Mouse (Mus musculus) intestine, embryonic 15.5 days (tissue): ENCODE measurements around the gene Pou2af1. TPM values are rescaled to one million over a fixed set of nuclear protein-coding genes. Genes with fewer than 3 reads are reported as not detected.
A peak's percentile ranks its signal among the peaks of the same experiment; 100 is the strongest.

Source experiments
- ATAC-seq: fragments of 200-750 bp; cut with Nextera tagmentation; 2 replicates; pipeline ENCODE4 v1.8.0; 2017; ENCODE audit warnings: moderate TSS enrichment, moderate library complexity
- H3K27ac ChIP-seq: fragments of 300-500 bp; sonication (generic); 2 replicates; pipeline ENCODE4 v1.5.1; 2015; ENCODE audit warnings: mild to moderate bottlenecking, inconsistent platforms
- H3K27me3 ChIP-seq: fragments of 300-500 bp; sonication (generic); replicated peaks from 2 replicates; pipeline ENCODE4 v1.6.1; 2015; ENCODE audit warnings: inconsistent platforms
- H3K36me3 ChIP-seq: fragments of 300-500 bp; sonication (generic); 2 replicates; pipeline ENCODE4 v1.6.1; 2015; ENCODE audit warnings: inconsistent platforms
- H3K4me1 ChIP-seq: fragments of 300-500 bp; sonication (generic); replicated peaks from 2 replicates; pipeline ENCODE4 v1.6.1; 2015; ENCODE audit warnings: inconsistent platforms
- H3K4me2 ChIP-seq: fragments of 300-500 bp; sonication (generic); replicated peaks from 2 replicates; pipeline ENCODE4 v1.6.1; 2015; ENCODE audit warnings: mild to moderate bottlenecking, inconsistent platforms
- H3K4me3 ChIP-seq: fragments of 300-500 bp; sonication (generic); replicated peaks from 2 replicates; pipeline ENCODE4 v1.5.1; 2015; ENCODE audit warnings: inconsistent platforms
- H3K9ac ChIP-seq: fragments of 300-500 bp; sonication (generic); 2 replicates; pipeline ENCODE4 v1.6.1; 2015; ENCODE audit warnings: inconsistent platforms
- H3K9me3 ChIP-seq: fragments of 300-500 bp; sonication (generic); 2 replicates; pipeline ENCODE4 v1.6.1; 2016; ENCODE audit warnings: inconsistent platforms
- WGBS: fragments of 180-500 bp; shearing (Covaris S2); methylation state at CpG from one replicate; pipeline ENCODE4 v1.1.7; 2015; 5-methylcytosine and 5-hydroxymethylcytosine counted together
- polyA plus RNA-seq: library from polyadenylated mRNA; unstranded; fragments of >200 nt; fragmentation: Nextera tagmentation; extraction: Ambion mirVana; gene quantifications from 2 replicates; pipeline ENCODE4 v1.2.1, GENCODE M21; 2015

The Pou2af1 gene
- polyA plus RNA-seq, result 0.10 and 0.20 TPM in 2 replicates

DNA sequence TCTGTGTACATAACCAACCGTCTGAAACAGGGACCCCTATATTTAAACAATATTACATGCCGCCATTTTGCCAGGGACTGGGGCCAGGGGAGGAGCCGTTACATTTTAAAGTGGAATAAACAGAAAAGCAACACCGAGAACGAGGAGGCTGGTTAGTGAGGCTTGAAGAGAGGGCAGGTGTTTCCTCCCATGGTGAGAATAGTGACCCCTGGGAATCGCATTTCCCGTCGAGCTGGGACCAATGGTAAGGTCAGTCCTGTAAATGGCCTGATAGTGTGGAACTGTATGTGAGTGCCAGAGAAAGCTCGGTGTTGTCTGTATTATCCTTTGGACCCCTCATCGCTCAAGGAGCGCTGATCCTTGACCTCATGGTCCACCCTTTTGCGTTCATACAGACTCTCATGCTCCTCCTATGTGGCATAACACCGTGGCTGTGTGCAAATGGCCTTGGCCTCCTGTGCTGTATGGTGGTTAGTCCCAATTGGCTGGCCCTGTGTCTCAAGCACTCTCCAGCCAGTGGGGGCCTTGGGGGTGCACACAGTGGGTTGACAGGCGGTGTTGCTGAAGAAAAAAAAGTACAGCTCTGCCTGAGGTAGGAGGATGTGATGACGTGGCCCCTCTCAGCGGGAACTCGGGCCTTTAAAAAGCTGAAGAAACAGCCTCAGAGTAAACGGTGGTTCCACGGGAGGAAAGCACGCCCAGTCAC, at the start of gene Pou2af1:
Pou2af1 (plus strand) TSS at position 686 of the 706 bp plus-strand sequence.
- ATAC-seq, result no peak
- WGBS, result 75% methylated on average over 20 of the region's 20 CpGs
- H3K9me3 ChIP-seq, result no peaks in the 10 kb centered on the region

DNA sequence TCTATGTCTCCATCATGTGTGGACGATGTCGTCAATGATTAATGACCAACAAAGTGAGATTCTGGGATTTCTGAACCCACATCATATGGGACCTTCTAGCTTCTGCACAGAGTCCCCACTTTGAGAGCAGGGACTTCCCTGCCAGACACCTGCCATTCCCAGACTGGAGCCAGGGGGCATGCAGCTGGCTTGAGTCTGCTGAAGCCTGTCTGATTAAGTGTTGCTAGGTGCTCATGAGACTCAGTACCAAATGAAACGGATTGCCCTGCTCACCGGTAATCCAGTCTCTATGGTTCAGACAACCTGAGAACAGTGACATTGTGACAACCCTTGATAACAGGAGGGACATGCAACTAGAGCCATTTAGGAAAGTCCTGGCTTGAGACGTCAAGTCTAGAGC, 49.5 kb upstream of the Pou2af1 start:
- H3K27me3 ChIP-seq, result peaks cover 16% of the 10 kb centered on the region; the same call in 1 of the 2 replicates
- no peak for ATAC-seq
- H3K27ac ChIP-seq, result no peak overlapping the region
- H3K9me3 ChIP-seq, result no peaks in the 10 kb centered on the region
- no peak overlapping the region for H3K9ac ChIP-seq
- no peaks in the 10 kb centered on the region for H3K36me3 ChIP-seq
- no peaks in the 10 kb centered on the region for H3K4me1 ChIP-seq
- H3K4me2 ChIP-seq, result no peak overlapping the region
- no peak overlapping the region for H3K4me3 ChIP-seq
- WGBS, result 90% methylated on average over 5 of the region's 5 CpGs

More for the DNA sequence above, at the start of gene Pou2af1:
- no peak within 1 kb of the TSS for H3K4me2 ChIP-seq
- H3K4me1 ChIP-seq, result no peaks in the 10 kb centered on the region
- no peak within 1 kb of the TSS for H3K9ac ChIP-seq
- H3K36me3 ChIP-seq, result no peaks in the 10 kb centered on the region
- no peaks in the 10 kb centered on the region for H3K27me3 ChIP-seq
- H3K4me3 ChIP-seq, result no peak within 1 kb of the TSS
- no peak within 1 kb of the TSS for H3K27ac ChIP-seq

DNA sequence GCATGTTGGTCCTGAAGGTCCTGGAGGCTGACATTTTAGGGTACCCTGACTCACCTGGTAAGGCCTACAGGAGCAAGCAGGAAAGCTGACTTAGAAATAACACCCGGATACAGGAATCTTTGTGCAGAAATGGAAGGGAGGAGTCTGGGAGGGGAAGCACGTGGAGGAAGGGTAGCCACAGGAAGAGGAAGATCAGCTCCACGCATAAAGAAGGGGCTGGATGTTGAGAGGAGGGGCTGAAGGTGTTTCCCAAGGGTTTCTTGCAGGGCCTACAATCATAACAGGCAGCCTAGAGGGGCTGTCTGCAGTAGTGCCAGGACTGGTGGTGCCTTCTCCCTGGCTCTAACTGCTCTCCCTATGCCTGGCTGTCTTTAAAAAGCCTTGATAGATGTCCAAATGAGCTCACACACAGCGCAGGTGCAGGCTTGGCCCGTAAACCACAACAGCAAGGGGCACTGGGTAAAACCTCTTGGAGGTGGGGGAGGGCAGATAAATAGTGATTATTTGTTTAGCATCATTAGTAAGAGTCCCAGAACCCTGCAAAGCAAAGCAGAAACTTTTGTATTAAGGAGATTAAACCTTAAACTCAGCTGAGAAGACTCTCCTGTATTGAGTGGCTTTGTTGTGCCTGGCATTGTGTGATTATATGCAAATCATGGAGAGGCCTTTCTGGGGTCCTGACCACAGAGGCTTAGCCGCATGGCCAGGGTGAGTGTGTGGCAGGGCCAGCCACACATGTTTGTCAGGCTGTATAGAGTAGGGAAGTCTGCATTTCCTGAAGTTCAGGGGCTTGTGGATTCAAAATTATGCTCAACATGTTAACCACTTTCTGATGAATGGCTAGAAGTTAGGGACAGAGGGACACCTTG, 48.0 kb upstream of the Pou2af1 start, which contains the start of gene Gm32742:
Gm32742 (minus strand) TSS at position 206 of the 869 bp plus-strand sequence.
- H3K4me2 ChIP-seq, result no peak within 1 kb of the TSS
- no peak for ATAC-seq
- H3K9me3 ChIP-seq, result no peaks in the 10 kb centered on the region
- no peaks in the 10 kb centered on the region for H3K4me1 ChIP-seq
- H3K9ac ChIP-seq, result no peak within 1 kb of the TSS
- H3K4me3 ChIP-seq, result no peak within 1 kb of the TSS
- H3K36me3 ChIP-seq, result no peaks in the 10 kb centered on the region
- H3K27me3 ChIP-seq, result peaks cover 6% of the 10 kb centered on the region; the same call in 1 of the 2 replicates
- 52% methylated on average over 6 of the region's 6 CpGs for WGBS
- no peak within 1 kb of the TSS for H3K27ac ChIP-seq

- Histone ChIP-seq H3K4me1 (no peaks in the 10 kb centered on the region), H3K4me3 (no peak overlapping the region), H3K27me3 (no peaks in the 10 kb centered on the region), H3K27ac (no peak overlapping the region), H3K9ac (no peak overlapping the region), H3K4me2 (no peak overlapping the region), H3K9me3 (no peaks in the 10 kb centered on the region), H3K36me3 (no peaks in the 10 kb centered on the region)
- WGBS, result 56% methylated on average over 11 of the region's 11 CpGs
- peak; percentile 46 for ATAC-seq
Observed at GRCm38 (mm10) chr9:51167954-51168353, 45.6 kb upstream of the Pou2af1 start.

- Histone ChIP-seq H3K27ac (no peak overlapping the region), H3K9ac (no peak overlapping the region), H3K4me1 (no peaks in the 10 kb centered on the region), H3K9me3 (no peaks in the 10 kb centered on the region), H3K36me3 (no peaks in the 10 kb centered on the region), H3K4me3 (no peak overlapping the region), H3K4me2 (no peak overlapping the region), H3K27me3 (no peaks in the 10 kb centered on the region)
- 68% methylated on average over 5 of the region's 5 CpGs for WGBS
- ATAC-seq, result no peak; the same call in 1 of the 2 replicates
Observed at GRCm38 (mm10) chr9:51168698-51169097, 44.8 kb upstream of the Pou2af1 start.

DNA sequence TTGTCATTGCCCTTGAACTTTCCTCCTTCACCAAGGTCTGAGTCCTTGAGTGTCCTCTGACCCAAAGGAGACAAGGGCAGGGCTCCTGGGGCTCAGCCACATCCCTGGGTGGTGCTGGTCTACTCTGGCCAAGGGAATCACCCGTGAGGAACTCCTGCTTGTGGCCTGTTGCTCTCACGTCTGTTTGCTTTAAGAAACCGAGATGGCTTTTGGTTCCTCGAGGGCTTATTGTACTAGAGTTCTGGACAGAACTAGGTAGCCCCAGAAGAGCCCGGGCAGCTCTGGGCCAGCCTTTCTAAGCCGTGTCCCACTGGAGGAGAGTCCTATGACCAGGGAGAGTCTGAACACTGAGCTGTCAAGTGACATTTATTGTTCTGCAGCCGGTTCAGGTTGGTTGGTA, 44.4 kb upstream of the Pou2af1 start:
- Histone ChIP-seq H3K9ac (no peak overlapping the region), H3K4me2 (no peak overlapping the region), H3K4me1 (no peaks in the 10 kb centered on the region), H3K27ac (no peak overlapping the region), H3K36me3 (no peaks in the 10 kb centered on the region), H3K9me3 (no peaks in the 10 kb centered on the region), H3K4me3 (no peak overlapping the region), H3K27me3 (no peaks in the 10 kb centered on the region)
- WGBS, result 76% methylated on average over 7 of the region's 7 CpGs
- ATAC-seq, result no peak

DNA sequence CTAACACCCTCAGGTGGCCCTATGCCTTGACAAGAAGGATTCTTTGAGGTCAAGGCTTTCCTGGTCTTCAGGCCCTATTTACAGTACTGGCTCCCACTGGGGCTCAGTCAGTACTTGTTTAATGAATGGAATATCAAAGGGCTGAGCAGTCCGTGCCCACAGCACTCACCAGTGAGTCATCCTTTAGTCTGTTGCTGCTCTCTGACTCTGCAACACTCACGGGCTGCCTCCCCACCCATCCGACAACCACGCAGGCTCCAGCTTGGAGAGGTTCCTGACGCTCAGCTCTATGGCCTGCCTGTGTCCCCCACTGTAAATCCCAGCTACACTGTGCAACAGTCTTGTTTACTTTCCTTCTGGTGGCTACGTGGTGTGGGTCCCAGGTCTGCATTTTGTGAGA, 43.2 kb upstream of the Pou2af1 start:
- Histone ChIP-seq H3K4me1 (no peaks in the 10 kb centered on the region), H3K4me3 (no peak overlapping the region), H3K27ac (no peak overlapping the region), H3K36me3 (no peaks in the 10 kb centered on the region), H3K4me2 (no peak overlapping the region), H3K9me3 (no peaks in the 10 kb centered on the region), H3K9ac (no peak overlapping the region), H3K27me3 (no peaks in the 10 kb centered on the region)
- ATAC-seq, result no peak
- WGBS, result 64% methylated on average over 6 of the region's 6 CpGs

DNA sequence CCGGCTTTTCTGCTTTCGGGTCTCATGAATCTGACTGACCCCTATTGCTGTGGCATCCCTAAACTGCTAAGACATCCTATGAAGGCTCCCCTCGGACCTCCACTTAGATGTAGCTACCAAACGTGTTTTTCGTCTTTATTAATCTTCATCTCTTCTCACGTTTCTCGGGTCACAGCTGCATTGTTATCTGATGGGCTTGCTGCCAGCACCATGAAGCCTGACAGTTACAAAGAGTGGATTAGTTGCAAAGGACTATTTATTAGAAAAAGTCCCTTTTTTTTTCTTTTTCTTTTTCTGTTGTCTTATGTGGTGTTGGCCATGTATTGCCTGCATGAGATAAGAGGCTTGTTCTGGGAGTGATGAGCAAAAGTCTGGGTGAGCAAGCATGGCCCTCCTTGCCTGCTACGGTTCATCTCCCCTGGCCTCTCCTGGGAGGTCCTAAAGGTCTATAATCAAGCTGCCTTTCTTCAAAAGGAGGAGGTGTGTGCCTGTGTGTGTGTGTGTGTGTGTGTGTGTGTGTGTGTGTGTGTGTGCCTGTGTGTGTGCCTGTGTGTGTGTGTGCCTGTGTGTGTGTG, 38.5 kb upstream of the Pou2af1 start:
- H3K4me3 ChIP-seq, result no peak overlapping the region
- no peaks in the 10 kb centered on the region for H3K27me3 ChIP-seq
- H3K4me1 ChIP-seq, result no peaks in the 10 kb centered on the region
- H3K9me3 ChIP-seq, result no peaks in the 10 kb centered on the region
- ATAC-seq, result 0 out of 2 replicates have a peak, but pooled peaks have one; percentile 17
- H3K4me2 ChIP-seq, result no peak overlapping the region
- 47% methylated on average over 8 of the region's 8 CpGs for WGBS
- H3K9ac ChIP-seq, result no peak overlapping the region
- H3K36me3 ChIP-seq, result no peaks in the 10 kb centered on the region
- H3K27ac ChIP-seq, result no peak overlapping the region

DNA sequence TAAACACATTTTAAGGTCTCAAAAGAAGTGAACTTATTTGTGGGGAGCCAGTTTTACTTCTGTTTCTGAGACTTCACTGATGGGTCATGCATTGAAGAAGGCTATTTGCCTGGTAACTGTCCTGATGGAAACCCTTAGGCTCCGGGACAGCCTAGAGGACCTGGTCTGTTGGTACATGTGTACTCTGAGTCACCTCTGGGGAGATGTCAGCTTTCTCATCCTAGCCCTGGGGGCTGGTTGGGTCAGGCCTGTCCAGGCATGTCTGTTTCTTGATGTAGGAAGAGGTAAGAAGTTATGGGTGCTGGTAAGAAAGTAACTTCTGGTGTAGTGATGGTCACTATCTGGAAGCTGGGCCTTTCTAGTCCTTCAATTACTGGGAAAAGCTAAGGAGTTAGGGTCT, 37.8 kb upstream of the Pou2af1 start:
- Histone ChIP-seq H3K36me3 (no peaks in the 10 kb centered on the region), H3K27me3 (no peaks in the 10 kb centered on the region), H3K9ac (no peak overlapping the region), H3K4me3 (no peak overlapping the region), H3K4me2 (no peak overlapping the region), H3K27ac (no peak overlapping the region), H3K9me3 (no peaks in the 10 kb centered on the region), H3K4me1 (no peaks in the 10 kb centered on the region)
- 88% methylated on average over 1 of the region's 1 CpGs for WGBS
- ATAC-seq, result no peak

- no peak overlapping the region for H3K27ac ChIP-seq
- H3K27me3 ChIP-seq, result no peaks in the 10 kb centered on the region
- no peaks in the 10 kb centered on the region for H3K36me3 ChIP-seq
- H3K9me3 ChIP-seq, result no peaks in the 10 kb centered on the region
- H3K9ac ChIP-seq, result no peak overlapping the region
- no peak for ATAC-seq
- no peaks in the 10 kb centered on the region for H3K4me1 ChIP-seq
- H3K4me2 ChIP-seq, result no peak overlapping the region
- no peak overlapping the region for H3K4me3 ChIP-seq
- 97% methylated on average over 1 of the region's 1 CpGs for WGBS
Observed at GRCm38 (mm10) chr9:51178297-51178696, 35.2 kb upstream of the Pou2af1 start.

- Histone ChIP-seq H3K9me3 (no peaks in the 10 kb centered on the region), H3K27me3 (no peaks in the 10 kb centered on the region), H3K27ac (no peak overlapping the region), H3K4me1 (no peaks in the 10 kb centered on the region), H3K36me3 (no peaks in the 10 kb centered on the region), H3K4me3 (no peak overlapping the region), H3K4me2 (no peak overlapping the region), H3K9ac (no peak overlapping the region)
- no peak for ATAC-seq
- 79% methylated on average over 5 of the region's 5 CpGs for WGBS
Observed at GRCm38 (mm10) chr9:51180621-51181020, 32.9 kb upstream of the Pou2af1 start.
